Mouse (Mus musculus) bone marrow, adult 2 months (tissue): ENCODE data around the gene Tma7. TPM values are rescaled to one million over a fixed set of nuclear protein-coding genes. Genes with fewer than 3 reads are reported as not detected.

ENCODE experiments used
- H3K27ac ChIP-seq: fragments of 200-500 bp; 2 replicates; pipeline ENCODE4 v1.5.1; 2012; ENCODE audit warnings: low read depth, mild to moderate bottlenecking, control low read depth, inconsistent platforms, low read length; ENCODE audit not compliant: control insufficient read depth, poor library complexity, insufficient read depth
- H3K4me1 ChIP-seq: fragments of 200-500 bp; 2 replicates; pipeline ENCODE4 v1.6.1; 2011; ENCODE audit warnings: low read length; ENCODE audit not compliant: control insufficient read depth, insufficient read depth
- H3K4me3 ChIP-seq: fragments of 200-500 bp; replicated peaks from 2 replicates; pipeline ENCODE3; 2011; ENCODE audit warnings: mild to moderate bottlenecking, low read depth, low read length, control low read depth; ENCODE audit not compliant: control insufficient read depth
- CTCF ChIP-seq: fragments of 200-500 bp; IDR thresholded peaks from 2 replicates; pipeline ENCODE4 v1.5.1; 2011; ENCODE audit warnings: low read length, control low read depth; ENCODE audit not compliant: control insufficient read depth, insufficient read depth
- POLR2A ChIP-seq: fragments of 200-500 bp; IDR thresholded peaks from 2 replicates; pipeline ENCODE4 v1.6.1; 2011; ENCODE audit warnings: low read depth, mild to moderate bottlenecking, control low read depth, low read length, borderline replicate concordance; ENCODE audit not compliant: control insufficient read depth
- WGBS: fragments of 180-500 bp; shearing (Covaris S2); methylation state at CpG from one replicate; pipeline ENCODE4 v1.1.7; 2018; 5-methylcytosine and 5-hydroxymethylcytosine counted together
- polyA plus RNA-seq: library from polyadenylated mRNA; stranded (reverse); fragments of >200 nt; gene quantifications from 2 replicates; pipeline ENCODE4 v1.2.4, GENCODE M21; 2011; ENCODE audit warnings: low replicate concordance; ENCODE audit not compliant: missing spikeins, insufficient read depth, insufficient read length

Gene Tma7
- polyA plus RNA-seq, 1 experiment, result 254 TPM

GRCm38 (mm10) chr9:109094553-109095136, 12.3 kb upstream of the Tma7 start:
- H3K4me3 ChIP-seq, result peak overlapping the region; percentile 33

DNA sequence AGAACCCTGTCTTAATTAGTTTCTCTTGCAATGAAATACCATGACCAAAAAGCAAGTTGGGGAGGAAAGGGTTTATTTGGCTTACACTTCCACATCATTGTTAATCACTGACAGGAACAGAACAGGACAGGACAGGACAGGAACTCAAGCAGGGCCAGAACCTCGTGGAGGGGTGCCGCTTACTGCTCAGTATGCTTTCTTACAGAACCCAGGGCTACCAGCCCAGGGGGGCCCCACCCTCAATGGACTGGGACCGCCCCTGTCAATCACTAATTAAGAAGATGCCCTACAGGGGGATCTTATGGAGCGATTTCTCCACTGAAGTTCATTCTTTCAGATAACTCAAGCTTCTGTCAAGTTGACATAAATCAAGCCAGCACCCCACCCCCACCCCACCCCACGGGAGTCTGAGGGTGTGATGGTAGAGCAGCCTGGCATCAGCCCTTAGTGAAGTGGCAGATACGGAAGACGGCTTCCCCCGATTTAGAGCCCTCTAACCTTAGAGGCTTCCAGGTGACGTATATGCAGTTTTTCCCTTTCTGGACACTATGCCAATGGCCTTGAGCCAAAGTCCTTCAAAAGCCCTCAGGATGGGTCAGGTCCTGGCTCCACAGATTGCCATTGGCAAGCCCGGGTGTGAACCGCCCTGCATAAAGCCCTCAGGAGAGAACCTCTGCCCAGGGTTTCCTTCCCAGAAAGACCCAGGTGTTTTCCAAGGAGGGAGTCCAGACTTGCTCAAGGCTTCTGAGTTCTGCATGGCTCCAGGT, 11.6 kb upstream of the Tma7 start:
- 59% methylated on average over 11 of the region's 11 CpGs for WGBS
- Histone ChIP-seq H3K4me1 (no peaks in the 10 kb centered on the region; the same call in 1 of the 2 replicates), H3K27ac (no peak overlapping the region), H3K4me3 (no peak overlapping the region)
- TF ChIP-seq CTCF, result no peak
- TF ChIP-seq POLR2A, result no peak

More at GRCm38 (mm10) chr9:109094553-109095136, 12.3 kb upstream of the Tma7 start:
- WGBS, result 5% methylated on average over 21 of the region's 21 CpGs
- Histone ChIP-seq H3K4me1 (no peaks in the 10 kb centered on the region; the same call in 1 of the 2 replicates), H3K27ac (no peak overlapping the region)
- TF ChIP-seq CTCF (no peak), POLR2A (no peak)

GRCm38 (mm10) chr9:109092799-109093198, 10.4 kb upstream of the Tma7 start:
- no peak for TF ChIP-seq POLR2A
- TF ChIP-seq CTCF, result no peak
- Histone ChIP-seq H3K4me1 (no peaks in the 10 kb centered on the region), H3K27ac (no peak overlapping the region), H3K4me3 (no peak overlapping the region)
- WGBS, result 84% methylated on average over 6 of the region's 6 CpGs

DNA sequence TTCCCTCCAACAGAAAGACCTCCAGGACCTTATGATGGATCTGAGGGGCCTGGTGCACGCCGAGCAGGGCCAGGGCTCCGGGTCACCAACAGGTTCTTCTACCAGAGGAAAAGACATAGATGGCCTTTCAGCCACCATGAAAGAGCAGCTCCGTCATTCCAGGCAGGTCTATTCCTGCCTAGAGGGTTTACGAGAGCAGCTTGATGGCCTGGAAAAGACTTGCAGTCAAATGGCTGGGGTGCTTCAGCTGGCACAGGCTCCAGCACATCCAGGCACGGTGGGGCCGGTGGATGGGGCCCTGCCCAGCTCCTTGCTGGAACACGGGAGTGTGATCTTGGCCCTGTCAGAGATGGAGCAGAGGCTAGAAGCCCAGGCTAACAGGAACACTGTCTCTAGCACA, 9.4 kb upstream of the Tma7 start:
- Histone ChIP-seq H3K4me1 (no peaks in the 10 kb centered on the region), H3K4me3 (no peak overlapping the region), H3K27ac (no peak overlapping the region)
- 83% methylated on average over 8 of the region's 8 CpGs for WGBS
- TF ChIP-seq CTCF (no peak), POLR2A (no peak)

DNA sequence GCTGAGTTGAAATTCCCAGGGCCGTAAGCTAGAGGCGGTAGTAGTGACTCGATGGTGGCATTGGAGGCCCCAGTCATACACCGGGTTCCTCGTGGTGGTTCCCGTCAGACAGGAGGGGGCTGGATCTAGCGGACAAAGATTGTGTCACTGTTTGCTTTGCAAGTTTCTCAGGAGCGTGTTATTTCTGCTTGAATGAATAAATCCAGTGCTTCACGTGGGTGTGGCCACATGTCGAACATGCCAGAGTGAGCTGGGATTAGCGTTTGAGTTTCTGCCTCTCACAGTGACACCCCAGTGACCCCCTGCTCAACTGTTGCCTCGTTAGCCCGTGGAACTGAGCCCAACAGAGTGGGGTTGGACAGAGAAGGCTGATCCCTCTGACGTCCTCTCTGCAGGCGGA, 8.1 kb upstream of the Tma7 start:
- no peaks in the 10 kb centered on the region for H3K4me1 ChIP-seq
- H3K4me3 ChIP-seq, result no peak overlapping the region
- 86% methylated on average over 15 of the region's 15 CpGs for WGBS
- no peak for TF ChIP-seq POLR2A
- TF ChIP-seq CTCF, result no peak
- H3K27ac ChIP-seq, result no peak overlapping the region

DNA sequence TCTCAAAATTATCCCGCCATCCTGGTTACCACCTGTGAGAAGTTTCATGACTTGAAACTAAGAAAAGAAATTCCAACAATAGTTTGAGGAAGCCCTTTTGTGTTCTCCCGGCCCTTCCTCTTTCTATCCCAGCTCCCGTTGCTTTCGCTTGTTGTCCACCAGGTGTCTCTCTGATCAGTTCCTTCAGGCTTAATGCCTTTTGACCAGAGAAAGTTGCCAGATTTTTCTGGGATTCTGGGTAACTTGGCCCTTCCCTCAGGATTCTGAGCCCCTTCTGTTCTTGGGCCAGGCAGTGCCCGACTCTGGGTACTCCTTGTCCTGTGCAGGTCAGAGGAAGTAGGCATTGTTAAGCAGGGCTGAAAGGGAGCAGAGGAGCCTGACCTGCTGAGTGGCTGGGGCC, 5.6 kb upstream of the Tma7 start:
- no peak for TF ChIP-seq CTCF
- H3K27ac ChIP-seq, result no peak overlapping the region
- no peak overlapping the region for H3K4me3 ChIP-seq
- H3K4me1 ChIP-seq, result peaks cover 2% of the 10 kb centered on the region
- 28% methylated on average over 5 of the region's 5 CpGs for WGBS

GRCm38 (mm10) chr9:109084922-109085321, 2.5 kb upstream of the Tma7 start:
- WGBS, result 22% methylated on average over 2 of the region's 2 CpGs

DNA sequence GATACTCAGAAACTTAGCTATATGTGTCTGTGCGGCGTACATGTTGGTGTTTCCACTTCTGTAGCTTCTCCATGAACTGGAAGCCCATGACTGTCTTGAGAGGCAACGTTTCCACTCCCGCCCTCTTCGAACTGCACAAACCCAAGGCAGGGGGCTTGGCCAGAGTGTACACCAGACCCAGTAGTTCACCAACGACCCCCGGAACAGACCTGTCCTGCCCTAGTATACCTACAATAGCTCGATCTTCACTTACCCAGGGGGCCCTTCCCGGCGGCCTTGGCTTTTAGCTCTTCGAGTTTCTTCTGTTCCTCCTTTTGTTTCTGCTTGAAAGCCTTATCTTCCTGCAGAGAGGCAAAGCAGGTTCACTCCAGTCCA, 651 bp downstream of the Tma7 start:
- Histone ChIP-seq H3K4me3 (peak overlapping the region; percentile 81), H3K27ac (peak overlapping the region; percentile 53), H3K4me1 (peaks cover 5% of the 10 kb centered on the region)
- no peak for TF ChIP-seq CTCF
- WGBS, result 3% methylated on average over 11 of the region's 11 CpGs

More at GRCm38 (mm10) chr9:109084922-109085321, 2.5 kb upstream of the Tma7 start:
- TF ChIP-seq POLR2A (no peak), CTCF (no peak)
- Histone ChIP-seq H3K4me1 (peaks cover 5% of the 10 kb centered on the region), H3K4me3 (no peak overlapping the region), H3K27ac (no peak overlapping the region)
